Mouse (Mus musculus) neural tube, embryonic 10.5 days (tissue): Measurements from ENCODE around the gene Itga2.

ENCODE experiments used
- DNase-seq: peaks from one replicate; pipeline ENCODE4 v3.0.0-alpha.2; 2017; ENCODE audit warnings: low spot score; ENCODE audit errors: extremely low spot score

The Itga2 gene

GRCm38 (mm10) chr13:114931775-114932294, at the start of gene Itga2:
Gene Itga2, minus strand, starts transcription at chr13:114932100.
- peak; percentile 71 for DNase-seq

- no peak for DNase-seq
Measured at GRCm38 (mm10) chr13:114980831-114981419, 49.0 kb upstream of the Itga2 start.

GRCm38 (mm10) chr13:114974484-114975042, 42.7 kb upstream of the Itga2 start:
- no peak for DNase-seq

- DNase-seq, result no peak
Measured at GRCm38 (mm10) chr13:114971905-114972304, 40.0 kb upstream of the Itga2 start.

- peak; percentile 62 for DNase-seq
Measured at GRCm38 (mm10) chr13:114964233-114964632, 32.3 kb upstream of the Itga2 start.

GRCm38 (mm10) chr13:114954516-114954915, 22.6 kb upstream of the Itga2 start:
- DNase-seq, result no peak

GRCm38 (mm10) chr13:114933541-114933940, 1.6 kb upstream of the Itga2 start:
- no peak for DNase-seq

- peak; percentile 44 for DNase-seq
Measured at GRCm38 (mm10) chr13:114930996-114931649, 777 bp downstream of the Itga2 start.

GRCm38 (mm10) chr13:114924785-114925184, 7.1 kb downstream of the Itga2 start:
- no peak for DNase-seq

GRCm38 (mm10) chr13:114923331-114923730, 8.6 kb downstream of the Itga2 start:
- DNase-seq, result no peak

GRCm38 (mm10) chr13:114915767-114916166, 16.1 kb downstream of the Itga2 start:
- DNase-seq, result no peak

GRCm38 (mm10) chr13:114914963-114915362, 16.9 kb downstream of the Itga2 start:
- DNase-seq, result no peak

- no peak for DNase-seq
Measured at GRCm38 (mm10) chr13:114914559-114914958, 17.3 kb downstream of the Itga2 start.

GRCm38 (mm10) chr13:114910629-114911028, 21.3 kb downstream of the Itga2 start:
- no peak for DNase-seq

GRCm38 (mm10) chr13:114909514-114909913, 22.4 kb downstream of the Itga2 start:
- no peak for DNase-seq

- no peak for DNase-seq
Measured at GRCm38 (mm10) chr13:114907876-114908275, 24.0 kb downstream of the Itga2 start.

- DNase-seq, result peak; percentile 22
Measured at GRCm38 (mm10) chr13:114896751-114897386, 35.0 kb downstream of the Itga2 start.

- no peak for DNase-seq
Measured at GRCm38 (mm10) chr13:114895896-114896295, 36.0 kb downstream of the Itga2 start.

GRCm38 (mm10) chr13:114894718-114895117, 37.2 kb downstream of the Itga2 start:
- no peak for DNase-seq

GRCm38 (mm10) chr13:114891655-114892054, 40.2 kb downstream of the Itga2 start:
- no peak for DNase-seq

- no peak for DNase-seq
Measured at GRCm38 (mm10) chr13:114887695-114888094, 44.2 kb downstream of the Itga2 start.

- no peak for DNase-seq
Measured at GRCm38 (mm10) chr13:114887293-114887692, 44.6 kb downstream of the Itga2 start.
